Mouse (Mus musculus) right cerebral cortex, postnatal 10 days (tissue): Measurements from ENCODE around the gene Hdgfl3.

Experiments used
- DNase-seq, 2 experiments: peaks; one replicate each; pipeline ENCODE4 v3.0.0; 2021; ENCODE audit warnings: low spot score in 2 of 2

Gene Hdgfl3

DNA sequence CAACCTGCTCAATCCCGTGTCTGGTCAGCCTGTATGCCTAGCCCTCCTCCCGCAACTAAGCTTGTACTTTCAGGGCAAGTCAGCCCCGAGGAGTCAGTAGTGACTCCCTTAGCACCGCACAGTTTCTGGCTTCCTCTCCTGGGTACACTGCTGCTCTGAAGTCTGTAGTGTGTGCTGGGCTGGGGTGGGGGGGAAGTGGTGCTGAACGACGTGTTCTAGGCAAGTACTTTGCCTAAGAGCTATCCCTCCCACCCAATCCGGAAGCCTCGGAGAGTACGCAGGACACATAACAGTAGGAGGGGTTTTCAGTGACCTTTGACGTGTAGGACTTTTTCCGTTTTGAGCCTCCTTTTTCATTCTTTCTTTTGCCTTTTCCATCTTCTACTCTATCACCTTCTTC, 34.9 kb downstream of the Hdgfl3 start:
- DNase-seq: no peak

DNA sequence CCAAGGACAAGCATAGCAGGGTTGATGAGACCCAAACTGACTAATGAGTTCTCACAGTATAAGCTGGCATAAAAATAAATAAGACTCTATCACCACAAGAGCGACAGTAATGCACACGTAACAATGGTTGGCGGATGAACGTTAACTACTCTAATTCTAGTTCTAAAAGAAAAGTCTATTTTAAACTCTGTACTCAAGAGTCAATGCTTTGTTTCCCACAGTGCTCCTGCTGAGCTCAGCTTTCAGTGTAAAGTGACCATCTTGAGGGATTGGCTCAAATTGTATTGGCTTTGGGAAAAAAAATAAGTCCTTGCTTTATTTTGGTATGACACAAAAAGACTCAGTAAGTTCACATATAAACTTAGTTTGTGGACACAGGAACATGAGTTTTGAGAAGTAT, 49.1 kb downstream of the Hdgfl3 start:
- no peak for DNase-seq

DNA sequence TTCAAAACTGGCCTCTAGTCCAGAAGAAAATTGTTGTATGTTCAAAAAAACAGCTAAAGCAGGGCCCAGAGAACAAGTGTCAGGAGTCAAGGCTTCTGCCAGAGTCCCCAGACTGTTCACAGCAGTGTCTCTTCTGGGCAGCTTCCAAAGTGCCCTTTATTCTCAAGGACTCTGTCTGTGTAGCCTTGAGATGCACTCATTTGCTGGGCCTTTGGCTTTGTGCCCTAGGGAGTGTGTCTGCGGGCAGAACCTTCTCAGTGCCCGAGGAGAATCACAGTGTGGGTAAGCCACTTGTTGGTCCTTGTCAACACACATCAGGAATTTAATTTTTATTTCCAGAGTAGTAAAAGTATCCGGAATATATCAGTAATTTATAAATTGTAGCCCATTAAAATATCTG, 52.7 kb downstream of the Hdgfl3 start:
- DNase-seq: peak in 1 of 2 experiments; percentile 47

DNA sequence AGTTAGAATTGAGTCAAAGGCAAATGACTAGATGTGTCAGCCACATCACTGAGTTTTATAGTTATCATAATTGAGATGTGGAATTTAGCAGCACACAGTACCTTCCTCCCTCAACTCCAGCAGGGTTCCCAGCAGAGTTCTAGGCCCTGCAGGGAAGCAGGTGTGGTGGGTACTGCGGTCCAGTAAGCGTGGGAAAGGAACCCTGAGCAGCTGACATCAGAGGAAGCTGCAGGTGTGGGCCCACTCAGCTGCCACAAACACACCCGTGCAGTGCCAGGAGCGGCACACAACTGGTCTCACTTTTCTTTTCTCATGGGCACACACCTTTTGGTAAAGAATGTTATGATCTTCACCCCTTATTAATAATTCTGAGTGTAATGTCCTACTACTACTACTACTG, 53.5 kb downstream of the Hdgfl3 start:
- no peak for DNase-seq

DNA sequence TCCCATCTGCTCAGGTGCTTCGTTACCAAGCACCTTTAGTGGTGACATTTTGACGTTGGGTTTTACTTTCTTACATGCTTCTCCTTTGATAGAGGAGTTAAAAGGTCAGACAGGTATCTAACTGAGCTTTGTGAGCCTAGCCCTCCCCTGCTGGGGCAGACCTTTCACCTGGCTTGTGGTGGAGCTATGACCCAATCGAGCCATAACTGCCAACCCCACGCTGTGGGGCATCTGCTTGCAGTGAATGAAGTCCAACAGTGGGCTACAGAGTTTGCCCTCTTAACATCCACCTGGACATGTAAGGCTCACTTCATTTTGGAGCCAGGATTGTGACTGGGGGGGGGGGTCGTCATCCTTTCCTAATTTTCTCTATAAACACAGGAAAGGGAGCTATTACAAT, 54.0 kb downstream of the Hdgfl3 start:
- no peak for DNase-seq

DNA sequence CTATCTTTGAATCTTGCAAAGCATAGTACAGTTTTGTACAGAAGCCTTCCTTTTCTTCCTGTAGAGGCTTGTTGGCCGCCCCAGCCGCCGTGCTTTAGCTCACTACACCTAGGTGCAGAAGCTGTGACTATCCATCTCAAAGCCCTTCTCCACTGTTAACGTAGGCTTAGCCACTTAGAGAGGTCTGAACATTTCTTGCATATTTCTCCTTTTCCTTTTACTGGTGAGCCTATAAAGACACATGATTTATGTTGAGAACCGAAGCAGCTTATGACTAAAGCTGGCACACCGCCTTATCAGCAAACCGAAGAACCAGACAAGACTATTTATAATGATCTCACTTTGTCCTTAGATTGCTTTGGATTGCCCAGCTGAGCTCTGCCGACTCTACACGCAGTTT, 58.9 kb downstream of the Hdgfl3 start:
- peak; percentile 72 to 82 for DNase-seq

DNA sequence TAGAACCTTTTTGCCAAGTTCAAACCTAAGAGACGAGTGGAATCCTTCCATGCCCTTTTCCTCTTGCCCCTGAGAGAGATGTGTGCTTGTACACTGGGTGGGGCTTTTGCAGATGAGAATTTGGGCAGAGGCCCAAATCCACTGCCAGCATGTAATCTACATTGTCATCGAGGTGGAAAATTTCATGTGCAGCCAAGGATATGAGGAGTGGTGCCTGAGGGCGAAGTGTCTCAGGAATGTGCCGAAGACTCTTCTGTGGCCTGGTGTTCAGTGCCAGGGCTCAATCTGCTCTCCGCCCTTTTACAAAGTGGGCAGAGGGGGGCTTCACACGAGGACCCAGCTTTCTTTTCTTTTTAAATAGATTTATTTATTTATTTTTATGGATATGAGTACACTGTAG, 59.6 kb downstream of the Hdgfl3 start:
- DNase-seq: no peak

DNA sequence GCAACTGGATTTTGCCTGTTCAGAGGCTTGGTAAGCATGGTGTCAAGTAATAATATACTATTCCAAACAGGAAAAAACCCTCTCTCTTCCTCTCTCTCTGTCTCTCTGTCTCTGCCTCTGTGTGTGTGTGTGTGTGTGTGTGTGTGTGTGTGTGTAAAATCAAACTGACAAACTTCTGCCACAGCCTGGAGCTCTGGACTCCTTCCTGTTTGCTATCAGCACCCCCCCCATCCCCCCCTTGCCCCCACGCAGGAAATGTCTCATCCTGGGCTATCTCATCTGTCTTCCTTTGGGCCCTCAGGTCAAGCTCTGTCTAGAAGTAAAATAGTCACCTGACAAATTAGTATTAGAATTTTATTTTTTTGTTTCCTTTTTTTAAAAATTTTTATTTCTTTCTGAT, 60.5 kb downstream of the Hdgfl3 start:
- no peak for DNase-seq

DNA sequence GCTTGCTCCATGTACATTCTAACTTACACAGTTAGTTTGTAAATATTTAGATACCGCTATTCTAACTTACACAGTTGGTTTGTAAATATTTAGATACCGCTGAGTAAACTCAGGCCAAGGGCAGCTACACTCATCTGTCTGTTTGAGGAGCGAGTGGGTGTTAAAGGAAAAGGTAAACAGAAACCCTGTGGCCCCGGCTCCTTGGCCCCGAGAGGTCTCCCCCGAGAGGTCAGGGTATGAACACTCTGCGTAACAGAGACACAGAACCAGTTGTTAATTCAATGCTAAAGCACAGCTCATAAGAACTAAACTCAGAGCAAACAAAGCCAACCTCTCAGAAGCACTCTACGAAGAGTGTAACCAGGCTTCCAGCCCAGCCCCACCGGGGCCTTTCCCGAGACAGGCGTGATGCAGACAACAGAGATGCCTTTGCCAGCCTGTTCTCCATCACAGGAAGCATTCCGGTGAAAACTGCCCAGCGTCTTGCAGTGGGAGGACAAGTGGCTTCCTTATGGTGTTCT, 61.7 kb downstream of the Hdgfl3 start:
- no peak for DNase-seq

DNA sequence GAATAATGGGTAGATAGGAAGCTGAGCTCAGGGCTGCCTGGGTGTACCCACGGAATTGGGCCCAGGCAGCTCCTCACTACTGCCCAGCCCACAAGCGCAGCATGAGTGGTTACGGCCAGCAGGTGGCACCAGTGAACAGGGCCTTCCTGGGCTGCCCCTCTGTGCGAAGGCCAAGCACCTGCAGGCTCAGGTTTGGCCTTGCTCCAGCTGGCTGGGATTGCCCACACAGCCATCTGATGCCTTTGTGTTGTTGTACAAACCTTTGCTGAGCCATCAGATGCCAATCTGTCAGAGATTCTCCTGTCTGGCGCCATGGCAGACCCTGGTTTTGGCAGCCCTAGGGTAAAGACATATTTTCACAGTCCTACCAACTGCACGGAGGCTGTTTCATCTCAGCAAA, 66.1 kb downstream of the Hdgfl3 start:
- peak; percentile 66 to 70 for DNase-seq

DNA sequence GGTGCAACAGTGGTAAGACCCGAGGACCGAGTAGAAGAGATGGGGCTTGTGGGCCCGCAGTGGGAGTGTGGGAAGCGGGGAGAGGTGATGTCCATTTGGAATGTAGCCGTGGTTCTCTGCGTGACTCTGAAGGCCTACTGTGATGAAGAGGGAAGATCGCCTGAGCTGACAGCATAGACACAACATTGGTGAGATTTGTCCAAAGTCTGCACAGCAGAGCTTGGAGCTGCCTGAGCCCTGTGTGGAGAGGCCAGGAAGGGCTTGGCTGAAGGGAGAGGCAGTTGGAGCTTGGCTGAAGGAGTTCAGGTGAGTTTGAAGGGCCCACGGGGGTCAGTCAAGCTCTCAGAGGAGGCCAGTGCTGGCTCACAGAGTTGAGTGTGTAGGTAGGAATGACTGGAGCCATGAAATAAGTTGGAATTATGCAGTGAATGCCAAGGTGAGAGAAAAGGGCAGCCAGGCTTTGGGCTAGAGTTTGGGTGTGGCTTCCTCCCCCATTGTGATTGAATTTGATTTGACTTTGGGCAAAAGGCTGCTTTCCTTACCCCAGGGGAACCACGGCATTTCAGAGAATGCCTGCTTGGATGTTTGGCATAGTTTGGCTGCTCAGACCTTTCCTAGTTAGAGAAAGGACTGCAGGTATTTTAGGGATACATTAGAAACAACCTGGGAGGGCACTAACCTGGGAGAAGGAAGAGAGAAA, 66.9 kb downstream of the Hdgfl3 start:
- DNase-seq: no peak

DNA sequence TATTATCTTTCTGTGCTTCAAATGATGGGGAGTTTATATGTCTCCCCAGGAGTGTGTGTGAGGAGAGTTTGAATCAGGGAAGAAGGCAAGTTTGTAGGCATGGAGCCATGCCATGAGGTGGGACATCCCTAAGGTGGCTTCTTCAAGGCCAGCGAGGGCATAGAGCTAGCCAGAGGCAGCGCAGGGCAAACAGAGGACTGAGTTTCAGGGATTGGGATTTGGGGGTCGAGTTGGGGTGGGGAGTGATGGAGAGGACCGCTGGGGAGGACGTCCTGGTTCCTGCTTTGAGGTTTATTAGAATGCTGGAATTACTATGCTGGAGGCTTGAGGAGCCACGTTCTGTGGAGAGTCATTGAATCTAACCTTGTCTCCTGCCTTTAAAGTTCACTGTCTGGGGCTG, 68.3 kb downstream of the Hdgfl3 start:
- DNase-seq: no peak

DNA sequence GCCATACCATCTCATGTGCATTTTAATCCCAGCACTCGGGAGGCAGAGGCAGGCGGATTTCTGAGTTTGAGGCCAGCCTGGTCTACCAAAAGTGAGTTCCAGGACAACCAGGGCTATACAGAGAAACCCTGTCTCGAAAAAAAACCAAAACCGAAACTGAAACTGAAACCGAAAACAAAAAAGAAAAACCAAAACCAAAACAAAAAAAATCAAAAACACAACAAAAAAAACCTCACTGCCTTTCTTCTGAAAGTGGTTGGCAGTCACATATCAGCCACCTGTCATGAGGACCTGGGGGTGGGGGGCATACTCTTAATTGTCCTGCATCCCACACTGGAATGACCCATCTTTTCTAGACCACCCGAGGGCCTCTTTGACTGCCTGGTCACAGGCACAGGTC, 69.7 kb downstream of the Hdgfl3 start:
- DNase-seq: no peak

DNA sequence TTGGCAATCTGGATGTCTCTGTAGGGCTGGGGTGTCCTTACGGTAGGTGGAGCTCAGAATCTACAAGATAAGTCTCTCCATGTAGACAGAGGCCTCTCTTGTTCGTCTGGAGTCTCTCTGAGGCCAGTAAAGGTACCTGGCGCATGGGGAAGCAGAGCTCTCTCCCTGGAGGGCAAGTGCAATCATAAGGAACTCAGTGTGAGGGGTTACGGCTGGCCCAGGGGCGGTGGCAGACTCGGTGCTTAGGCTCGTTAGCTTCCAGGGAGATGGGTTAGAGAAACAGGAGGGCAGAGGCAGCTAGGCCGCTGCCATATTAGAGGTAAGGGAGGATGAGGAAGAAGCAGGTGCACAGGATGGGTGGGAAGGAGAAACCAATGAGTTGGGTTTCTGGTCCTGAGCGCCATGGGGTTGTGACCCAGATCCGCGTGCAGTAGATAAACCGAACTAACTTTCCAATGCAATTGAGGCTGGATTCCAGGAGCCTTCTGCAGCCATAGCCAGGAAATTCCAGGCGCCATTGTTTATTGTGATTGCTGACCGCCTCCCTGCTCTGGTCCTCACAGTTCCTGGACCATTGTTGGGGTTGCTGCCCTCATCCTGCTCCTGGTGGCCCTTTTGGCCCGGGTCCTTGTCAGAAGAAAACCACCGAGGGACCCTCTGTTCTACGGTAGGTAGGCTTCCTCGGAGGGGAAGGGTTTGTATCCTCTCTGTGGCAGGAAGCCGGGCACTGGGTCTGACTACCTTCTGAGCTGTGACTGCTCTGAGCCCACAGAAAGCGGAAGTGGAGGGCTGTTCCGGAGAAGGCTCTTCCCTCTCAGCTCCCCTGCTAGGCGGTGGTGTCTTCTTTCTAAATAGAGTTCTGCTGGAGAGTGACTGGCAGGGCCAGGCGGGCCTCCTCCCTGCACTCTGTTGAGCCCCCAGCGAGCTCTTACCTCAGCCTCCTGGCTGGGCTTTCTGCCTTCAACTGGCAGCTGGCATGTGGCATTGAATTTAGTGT, 71.4 kb downstream of the Hdgfl3 start:
- peak; percentile 43 to 55 for DNase-seq

DNA sequence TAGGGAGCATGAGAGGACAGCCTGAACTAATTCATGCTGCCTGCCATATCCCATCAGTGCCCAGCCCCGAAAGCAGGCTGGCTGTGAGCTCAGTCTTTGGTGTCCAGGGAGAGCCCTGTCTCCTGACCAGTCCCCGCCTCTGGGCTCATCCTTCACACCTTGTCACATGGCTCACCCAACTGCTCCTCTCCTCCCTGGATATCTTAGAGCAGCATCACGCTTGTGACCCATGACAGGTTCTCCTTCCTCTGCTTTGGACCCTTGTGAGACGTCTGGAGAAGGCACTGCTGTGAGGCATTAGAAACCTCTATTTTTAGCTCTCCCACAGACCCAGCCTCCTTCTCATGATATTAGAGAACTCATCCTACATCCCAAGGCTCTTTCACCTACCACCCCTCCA, 72.4 kb downstream of the Hdgfl3 start:
- DNase-seq: no peak

DNA sequence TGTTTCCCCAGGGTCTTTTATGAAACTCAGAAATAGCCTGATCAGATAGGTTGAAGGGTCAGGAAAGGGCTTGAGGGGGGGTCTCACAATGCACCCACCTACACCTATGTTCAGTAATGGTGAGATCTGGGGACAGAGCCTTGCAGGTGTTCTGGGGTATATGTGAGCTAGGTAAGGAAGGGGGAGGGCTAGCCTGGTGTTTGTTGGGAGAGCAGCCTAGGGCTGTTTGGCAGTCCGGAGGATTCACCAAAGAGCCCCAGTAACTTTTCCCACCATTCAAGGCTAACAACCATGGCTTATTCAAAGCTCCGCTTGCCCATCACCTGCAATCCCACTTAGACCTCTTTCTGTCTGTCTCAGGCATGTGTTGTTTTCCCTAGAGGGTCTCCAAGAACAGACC, 72.8 kb downstream of the Hdgfl3 start:
- no peak for DNase-seq

DNA sequence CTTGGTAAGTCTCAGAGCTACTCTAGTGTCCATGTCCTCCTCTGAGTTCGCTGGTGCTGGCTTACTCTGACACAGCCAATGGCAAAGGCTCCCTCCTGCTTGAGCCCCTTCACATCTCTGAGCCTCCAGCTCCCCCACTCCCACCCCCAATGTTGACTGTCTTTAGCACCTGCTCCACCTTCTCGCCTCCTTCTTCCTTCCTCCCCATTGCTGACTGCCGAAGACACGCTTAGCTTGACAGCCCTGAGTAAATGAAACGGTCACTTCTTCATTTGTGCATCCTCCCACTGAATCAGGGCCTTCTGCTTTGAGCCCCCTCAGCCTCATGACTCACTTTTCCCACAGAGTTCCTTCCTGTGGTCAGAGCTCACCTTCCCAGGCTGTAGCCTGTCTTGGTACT, 73.3 kb downstream of the Hdgfl3 start:
- no peak for DNase-seq

DNA sequence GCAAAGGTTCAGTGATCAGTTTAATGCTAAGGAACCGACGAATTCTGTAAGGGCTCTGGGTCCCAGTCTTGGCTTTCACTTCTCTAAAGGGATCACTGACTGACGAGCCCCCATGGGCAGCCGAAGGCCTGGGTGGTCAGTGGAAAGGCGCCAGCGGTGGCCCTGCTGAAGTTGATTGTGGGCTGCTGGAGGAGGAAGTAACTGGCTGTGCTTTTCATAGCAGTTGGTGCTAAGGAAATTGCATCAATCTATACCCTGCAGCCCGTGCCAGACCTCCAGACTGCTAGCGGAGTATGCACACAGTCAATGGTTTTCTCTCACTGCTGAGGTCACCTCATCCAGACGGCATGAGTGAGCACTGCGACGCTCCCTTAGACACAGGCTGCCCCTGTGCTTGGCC, 74.2 kb downstream of the Hdgfl3 start:
- DNase-seq: peak; percentile 69 to 73

DNA sequence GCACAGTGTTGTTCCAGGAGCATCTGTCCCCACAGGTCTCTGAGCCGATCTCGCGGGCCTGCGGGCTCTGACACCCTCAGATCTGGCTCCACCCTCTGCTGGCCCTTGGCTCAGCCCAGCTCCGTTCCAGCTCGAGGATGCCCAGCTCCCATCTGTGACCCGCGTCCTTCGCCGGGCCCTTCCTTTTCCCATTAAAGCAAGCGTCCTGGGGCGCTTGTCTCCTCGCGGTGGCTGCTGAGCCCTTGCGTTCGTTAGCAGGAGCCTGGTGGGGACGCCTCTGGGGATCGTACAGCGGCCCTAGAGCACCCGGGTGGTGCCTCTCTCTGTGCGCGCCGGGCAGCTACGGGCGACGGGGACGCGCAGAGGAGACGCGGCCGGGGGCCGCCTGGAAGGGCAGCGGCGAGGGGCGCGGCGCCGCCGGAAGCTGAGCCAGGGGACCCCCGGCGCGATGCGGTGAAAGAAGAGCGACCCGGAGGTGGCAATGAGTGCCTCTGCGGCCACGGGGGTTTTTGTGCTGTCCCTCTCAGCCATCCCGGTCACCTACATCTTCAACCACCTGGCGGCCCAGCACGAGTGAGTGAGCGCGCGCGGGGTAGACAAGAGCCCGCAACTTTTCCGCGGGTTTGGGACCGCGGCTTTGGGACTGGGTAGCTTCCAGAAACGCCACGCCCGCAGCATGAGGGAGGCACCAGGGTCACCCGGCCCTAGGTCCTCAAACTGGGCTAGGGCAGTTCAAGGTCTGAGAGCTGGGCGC, 75.1 kb downstream of the Hdgfl3 start, which contains the start of gene Tm6sf1:
Gene Tm6sf1, plus strand, starts transcription at position 34 of the 754 bp plus-strand sequence.
- peak in 1 of 2 experiments; percentile 67 for DNase-seq

DNA sequence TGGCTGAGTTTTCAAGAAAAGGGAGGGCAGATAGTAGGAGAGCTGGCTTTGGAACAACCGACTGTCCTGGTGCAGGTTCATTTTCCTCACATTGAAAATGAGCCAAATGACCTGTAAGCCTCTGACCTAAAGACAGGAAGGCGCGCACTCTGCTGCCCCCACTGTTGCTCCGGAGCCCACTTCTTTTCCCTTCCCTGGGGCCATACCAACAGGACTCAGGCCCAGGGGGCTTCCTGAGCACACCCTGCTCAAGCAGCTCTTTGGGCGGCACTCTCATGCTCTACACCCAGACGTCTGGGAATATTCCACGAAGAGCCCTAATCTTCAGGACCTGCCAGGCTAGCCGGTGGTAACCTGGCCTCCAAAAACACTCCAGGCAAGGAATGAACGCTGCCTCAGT, 76.0 kb downstream of the Hdgfl3 start:
- no peak for DNase-seq

DNA sequence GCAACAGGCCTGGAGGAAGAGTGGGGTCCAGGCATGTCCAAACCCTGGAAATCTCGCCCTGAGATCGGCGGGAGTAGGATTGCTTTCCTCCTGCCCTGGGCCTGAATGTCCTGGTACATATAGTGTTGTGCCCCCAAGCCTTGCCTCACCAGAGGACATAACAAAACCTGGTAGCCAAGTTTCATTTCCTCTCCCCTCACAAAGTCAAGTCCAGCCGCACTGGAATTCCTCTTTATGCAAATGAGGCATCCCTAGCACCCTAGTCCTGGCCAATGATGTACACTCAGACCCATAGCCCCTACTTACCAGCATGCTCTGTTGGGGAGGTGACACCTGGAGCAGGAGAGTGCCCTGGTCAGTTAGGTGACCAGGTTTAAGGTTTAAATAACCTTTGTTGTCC, 78.1 kb downstream of the Hdgfl3 start:
- DNase-seq: no peak

DNA sequence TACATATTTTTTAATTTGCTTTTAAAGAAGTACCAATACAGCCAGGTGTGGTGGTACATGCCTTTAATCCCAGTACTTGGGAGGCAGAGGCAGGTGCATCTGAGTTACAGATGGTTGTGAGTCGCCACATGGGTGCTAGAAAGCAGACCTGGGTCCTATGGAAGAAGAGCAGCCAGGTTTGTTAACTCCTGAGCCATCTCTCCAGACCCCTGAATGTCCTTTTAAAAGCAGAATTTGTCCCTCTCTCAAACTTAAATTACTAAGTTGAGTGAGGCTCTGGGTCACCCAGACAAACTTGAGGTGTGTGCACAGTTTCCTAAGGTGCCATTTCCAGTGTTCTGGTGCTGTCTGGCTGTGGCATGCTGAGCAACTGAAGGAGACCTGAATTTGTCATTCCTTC, 78.6 kb downstream of the Hdgfl3 start, which contains the start of gene Gm10160:
Gene Gm10160, minus strand, starts transcription at position 101 of the 400 bp plus-strand sequence.
- no peak for DNase-seq
